22 mouse cellular contexts compared by ENCODE assay signal in genomic region chr16:75537784-75538565, GRCm38 (mm10). TPM values are rescaled to one million over a fixed set of nuclear protein-coding genes. Genes with fewer than 3 reads are reported as not detected.
DNase-seq lines count a peak whose midpoint lies in the region; ATAC-seq and TF ChIP-seq lines count a peak whose summit lies in the region.
"Had no signal": no experiment of that assay in that cellular context is flagged by ENCODE, and none has a peak within 500 bp of the region (broad histone marks: within the 10 kb centered on the region; RNA-seq: fewer than 3 reads in every experiment).

No protein-coding gene starts in this region.

- H3K9ac ChIP-seq in forebrain, embryonic 15.5 days (replicated peaks) = no peak overlapping the region
- H3K9ac ChIP-seq in forebrain, embryonic 12.5 days = no peak overlapping the region
- H3K9ac ChIP-seq in hindbrain, embryonic 13.5 days = no peak overlapping the region
- H3K9ac ChIP-seq in intestine, postnatal 0 days (ENCODE audit: low read depth, low read length) = no peak overlapping the region
- H3K9ac ChIP-seq: heart, embryonic 15.5 days; limb, embryonic 15.5 days; liver, postnatal 0 days had no signal

- no peaks in the 10 kb centered on the region for H3K4me1 ChIP-seq in forebrain, embryonic 15.5 days
- no peaks in the 10 kb centered on the region for H3K4me1 ChIP-seq in forebrain, embryonic 12.5 days
- no peaks in the 10 kb centered on the region for H3K4me1 ChIP-seq in midbrain, embryonic 10.5 days
- no peaks in the 10 kb centered on the region for H3K4me1 ChIP-seq in hindbrain, embryonic 13.5 days (replicated peaks)
- H3K4me1 ChIP-seq in intestine, postnatal 0 days (replicated peaks; ENCODE audit: control insufficient read depth, insufficient read depth, low read length) = no peaks in the 10 kb centered on the region
- H3K4me1 ChIP-seq: heart, embryonic 15.5 days; limb, embryonic 15.5 days had no signal

- no peak overlapping the region for H3K27ac ChIP-seq in forebrain, embryonic 15.5 days (replicated peaks)
- no peak overlapping the region for H3K27ac ChIP-seq in forebrain, embryonic 12.5 days
- H3K27ac ChIP-seq in midbrain, embryonic 10.5 days (replicated peaks) = no peak overlapping the region
- no peak overlapping the region for H3K27ac ChIP-seq in hindbrain, embryonic 13.5 days
- no peak overlapping the region for H3K27ac ChIP-seq in intestine, postnatal 0 days (ENCODE audit: low read depth, low read length)
- H3K27ac ChIP-seq: heart, embryonic 15.5 days; limb, embryonic 15.5 days had no signal

- TF ChIP-seq CTCF in intestine, postnatal 0 days (IDR thresholded peaks at IDR 0.05; ENCODE audit: low read depth) = no peak

- DNase-seq in brain, adult 2 months (ENCODE audit: low read depth, low spot score) = peak; percentile 66
- DNase-seq in frontal cortex, postnatal 14 days (ENCODE audit: low spot score in 2 of 2) = peak; percentile 5
- peak; percentile 33 to 62 for DNase-seq in layer of hippocampus, postnatal 14 days (ENCODE audit: low spot score in 2 of 2)
- DNase-seq in midbrain, embryonic 10.5 days (ENCODE audit: low spot score) = no peak
- DNase-seq: adrenal gland, adult 2 months; cerebellum, adult 11-12 months; cerebellum, postnatal 36 days; kidney, adult 8-10 months; liver, postnatal 0 days; spleen, adult 18-20 months; thymus, adult 2 months had no signal

- no peak overlapping the region for H3K4me3 ChIP-seq in forebrain, embryonic 15.5 days
- no peak overlapping the region for H3K4me3 ChIP-seq in forebrain, embryonic 12.5 days (replicated peaks)
- no peak overlapping the region for H3K4me3 ChIP-seq in midbrain, embryonic 10.5 days
- no peak overlapping the region for H3K4me3 ChIP-seq in hindbrain, embryonic 13.5 days
- no peak overlapping the region for H3K4me3 ChIP-seq in intestine, postnatal 0 days (ENCODE audit: low read depth, low read length)
- H3K4me3 ChIP-seq: heart, embryonic 15.5 days; limb, embryonic 15.5 days had no signal

- H3K9me3 ChIP-seq in forebrain, embryonic 15.5 days = no peaks in the 10 kb centered on the region
- H3K9me3 ChIP-seq in forebrain, embryonic 12.5 days = no peaks in the 10 kb centered on the region
- no peaks in the 10 kb centered on the region for H3K9me3 ChIP-seq in midbrain, embryonic 10.5 days (replicated peaks)
- H3K9me3 ChIP-seq in hindbrain, embryonic 13.5 days = no peaks in the 10 kb centered on the region; the same call in 1 of the 2 replicates
- no peaks in the 10 kb centered on the region for H3K9me3 ChIP-seq in intestine, postnatal 0 days (ENCODE audit: control insufficient read depth)
- H3K9me3 ChIP-seq: heart, embryonic 15.5 days; limb, embryonic 15.5 days had no signal

- no peaks in the 10 kb centered on the region for H3K27me3 ChIP-seq in forebrain, embryonic 15.5 days
- H3K27me3 ChIP-seq in forebrain, embryonic 12.5 days = no peaks in the 10 kb centered on the region
- no peaks in the 10 kb centered on the region for H3K27me3 ChIP-seq in midbrain, embryonic 10.5 days (ENCODE audit: low read depth, poor library complexity, severe bottlenecking)
- H3K27me3 ChIP-seq in hindbrain, embryonic 13.5 days = no peaks in the 10 kb centered on the region
- no peaks in the 10 kb centered on the region for H3K27me3 ChIP-seq in intestine, postnatal 0 days (replicated peaks; ENCODE audit: control insufficient read depth, insufficient read depth, low read length)
- H3K27me3 ChIP-seq: CH12.LX; heart, embryonic 15.5 days; limb, embryonic 15.5 days had no signal

- no peaks in the 10 kb centered on the region for H3K36me3 ChIP-seq in forebrain, embryonic 15.5 days
- H3K36me3 ChIP-seq in forebrain, embryonic 12.5 days (replicated peaks) = no peaks in the 10 kb centered on the region
- no peaks in the 10 kb centered on the region for H3K36me3 ChIP-seq in midbrain, embryonic 10.5 days
- no peaks in the 10 kb centered on the region for H3K36me3 ChIP-seq in hindbrain, embryonic 13.5 days
- H3K36me3 ChIP-seq in intestine, postnatal 0 days (ENCODE audit: control insufficient read depth, insufficient read depth) = no peaks in the 10 kb centered on the region
- H3K36me3 ChIP-seq: heart, embryonic 15.5 days; limb, embryonic 15.5 days had no signal

- H3K4me2 ChIP-seq in forebrain, embryonic 15.5 days (replicated peaks) = no peak overlapping the region
- no peak overlapping the region for H3K4me2 ChIP-seq in forebrain, embryonic 12.5 days
- no peak overlapping the region for H3K4me2 ChIP-seq in hindbrain, embryonic 13.5 days
- H3K4me2 ChIP-seq in intestine, postnatal 0 days (replicated peaks; ENCODE audit: low read depth) = no peak overlapping the region
- H3K4me2 ChIP-seq: heart, embryonic 15.5 days; limb, embryonic 15.5 days had no signal

- peak; percentile 81 for ATAC-seq in forebrain, embryonic 15.5 days (replicated peaks)
- ATAC-seq in forebrain, embryonic 12.5 days (ENCODE audit: low FRiP score) = no peak
- no peak for ATAC-seq in hindbrain, embryonic 13.5 days (ENCODE audit: low FRiP score)
- no peak for ATAC-seq in intestine, postnatal 0 days
- ATAC-seq: liver, postnatal 0 days had no signal

- WGBS in forebrain, embryonic 15.5 days = 66% methylated on average over 7 of the region's 7 CpGs
- 89% methylated on average over 7 of the region's 7 CpGs for WGBS in forebrain, embryonic 12.5 days
- WGBS in midbrain, embryonic 10.5 days = 89% methylated on average over 7 of the region's 7 CpGs
- 88% methylated on average over 7 of the region's 7 CpGs for WGBS in hindbrain, embryonic 13.5 days
- WGBS in intestine, postnatal 0 days = 82% methylated on average over 7 of the region's 7 CpGs

RNA-seq across cellular contexts. Expression of gene Lipi, which starts 47.9 kb away (rescaled TPM):
- not detected in 2 replicates for polyA plus RNA-seq in forebrain, embryonic 15.5 days (2015; fragmentation: Nextera tagmentation; extraction: Ambion mirVana)
- not detected in 2 replicates for polyA plus RNA-seq in forebrain, embryonic 12.5 days (2016; fragmentation: Nextera tagmentation; extraction: Ambion mirVana)
- total RNA-seq in layer of hippocampus, postnatal 14 days (2021) = under 1 TPM; 0.19 to 0.39 TPM
- not detected in 2 replicates for polyA plus RNA-seq in midbrain, embryonic 10.5 days (2016; fragmentation: Nextera tagmentation; extraction: Ambion mirVana)
- polyA plus RNA-seq in hindbrain, embryonic 13.5 days (2015; fragmentation: Nextera tagmentation; extraction: Ambion mirVana) = not detected in 2 replicates
- polyA plus RNA-seq in intestine, postnatal 0 days (2015; fragmentation: Nextera tagmentation; extraction: Ambion mirVana) = not detected in 2 replicates
- total RNA-seq: adrenal gland, adult 2 months; CH12.LX; granulocyte monocyte progenitor cell, adult 5-6 weeks; hematopoietic stem cell, adult 5-6 weeks had no signal
- polyA plus RNA-seq: adrenal gland, adult 2 months; heart, embryonic 15.5 days; large intestine, adult 2 months; liver, postnatal 0 days; neural tube, embryonic 14.5 days; thymus, adult 2 months had no signal

RNA-seq across cellular contexts. Expression of gene Rbm11, which starts 54.7 kb away (rescaled TPM):
- 1.2 and 1.4 TPM in 2 replicates for polyA plus RNA-seq in forebrain, embryonic 15.5 days (2015; fragmentation: Nextera tagmentation; extraction: Ambion mirVana)
- 0.92 and 1.0 TPM in 2 replicates for polyA plus RNA-seq in forebrain, embryonic 12.5 days (2016; fragmentation: Nextera tagmentation; extraction: Ambion mirVana)
- 1 to 10 TPM; 6.0 to 7.0 TPM for total RNA-seq in layer of hippocampus, postnatal 14 days (2021)
- 0.53 and 0.87 TPM in 2 replicates for polyA plus RNA-seq in midbrain, embryonic 10.5 days (2016; fragmentation: Nextera tagmentation; extraction: Ambion mirVana)
- polyA plus RNA-seq in hindbrain, embryonic 13.5 days (2015; fragmentation: Nextera tagmentation; extraction: Ambion mirVana) = 1.9 and 2.5 TPM in 2 replicates
- 0.26 and 0.39 TPM in 2 replicates for polyA plus RNA-seq in intestine, postnatal 0 days (2015; fragmentation: Nextera tagmentation; extraction: Ambion mirVana)
- total RNA-seq: CH12.LX; granulocyte monocyte progenitor cell, adult 5-6 weeks had no signal
- polyA plus RNA-seq: liver, postnatal 0 days had no signal
